Mouse (Mus musculus) embryonic facial prominence, embryonic 12.5 days (tissue): ENCODE results near the gene Grm5. TPM values are rescaled to one million over a fixed set of nuclear protein-coding genes. Genes with fewer than 3 reads are reported as not detected.

Experiments used
- ATAC-seq: fragments of 200-750 bp; cut with Nextera tagmentation; 2 replicates; pipeline ENCODE4 v1.8.0; 2017; ENCODE audit not compliant: insufficient number of reproducible peaks, insufficient read depth, low FRiP score, low TSS enrichment
- H3K27ac ChIP-seq: fragments of 300-500 bp; sonication (generic); 2 replicates; pipeline ENCODE4 v1.5.1; 2016; ENCODE audit warnings: mild to moderate bottlenecking
- H3K27me3 ChIP-seq: fragments of 300-500 bp; sonication (generic); 2 replicates; pipeline ENCODE4 v1.6.1; 2016; ENCODE audit warnings: mild to moderate bottlenecking, moderate library complexity
- H3K36me3 ChIP-seq: fragments of 300-500 bp; sonication (generic); 2 replicates; pipeline ENCODE4 v1.6.1; 2016; ENCODE audit warnings: mild to moderate bottlenecking
- H3K4me1 ChIP-seq: fragments of 300-500 bp; sonication (generic); 2 replicates; pipeline ENCODE4 v1.6.1; 2016
- H3K4me2 ChIP-seq: fragments of 300-500 bp; sonication (generic); replicated peaks from 2 replicates; pipeline ENCODE4 v1.6.1; 2016; ENCODE audit warnings: mild to moderate bottlenecking, moderate library complexity
- H3K4me3 ChIP-seq: fragments of 300-500 bp; sonication (generic); 2 replicates; pipeline ENCODE4 v1.5.1; 2016; ENCODE audit warnings: mild to moderate bottlenecking
- H3K9ac ChIP-seq: fragments of 300-500 bp; sonication (generic); 2 replicates; pipeline ENCODE4 v1.6.1; 2016; ENCODE audit warnings: mild to moderate bottlenecking, moderate library complexity
- H3K9me3 ChIP-seq: fragments of 300-500 bp; sonication (generic); 2 replicates; pipeline ENCODE4 v1.6.1; 2016; ENCODE audit warnings: mild to moderate bottlenecking, moderate library complexity
- WGBS: fragments of 180-500 bp; shearing (Covaris S2); methylation state at CpG from one replicate; pipeline ENCODE4 v1.1.7; 2016; 5-methylcytosine and 5-hydroxymethylcytosine counted together
- polyA plus RNA-seq: library from polyadenylated mRNA; unstranded; fragments of >200 nt; fragmentation: Nextera tagmentation; extraction: Ambion mirVana; gene quantifications from 2 replicates; pipeline ENCODE4 v1.2.1, GENCODE M21; 2016

Grm5 gene
- polyA plus RNA-seq, 1 experiment from 2014 or later, result 0.15 TPM

GRCm38 (mm10) chr7:87716393-87716792, 132.4 kb downstream of the Grm5 start:
- WGBS, result 71% methylated on average over 1 of the region's 1 CpGs
- no peak for ATAC-seq
- Histone ChIP-seq H3K4me1 (no peaks in the 10 kb centered on the region), H3K27me3 (no peaks in the 10 kb centered on the region), H3K27ac (no peak overlapping the region), H3K4me2 (no peak overlapping the region), H3K4me3 (no peak overlapping the region), H3K36me3 (no peaks in the 10 kb centered on the region), H3K9ac (no peak overlapping the region), H3K9me3 (no peaks in the 10 kb centered on the region)

DNA sequence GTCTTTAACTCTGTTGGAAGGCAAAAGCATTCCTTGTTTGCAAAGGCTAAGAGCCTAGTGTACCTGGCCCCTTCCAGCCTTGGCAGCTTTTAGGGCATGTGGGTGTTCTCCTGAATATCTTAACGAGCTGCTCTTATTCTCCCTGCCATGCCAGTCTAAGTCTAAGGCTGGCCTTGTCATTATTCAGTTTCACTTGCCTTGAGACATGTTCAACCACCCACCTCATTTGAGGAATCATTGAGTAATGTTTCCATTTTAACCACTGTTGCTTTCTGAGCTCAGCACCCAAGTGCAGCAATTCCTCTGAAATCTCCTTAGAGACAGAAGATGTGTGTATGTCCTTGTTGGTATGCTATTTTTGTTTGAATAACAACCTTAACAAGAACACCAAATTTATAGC, 134.7 kb downstream of the Grm5 start:
- H3K36me3 ChIP-seq, result no peaks in the 10 kb centered on the region
- H3K9ac ChIP-seq, result no peak overlapping the region
- H3K27me3 ChIP-seq, result no peaks in the 10 kb centered on the region
- H3K27ac ChIP-seq, result no peak overlapping the region
- H3K9me3 ChIP-seq, result no peaks in the 10 kb centered on the region
- H3K4me2 ChIP-seq, result no peak overlapping the region
- no peaks in the 10 kb centered on the region for H3K4me1 ChIP-seq
- ATAC-seq, result no peak
- 63% methylated on average over 1 of the region's 1 CpGs for WGBS
- H3K4me3 ChIP-seq, result no peak overlapping the region

- Histone ChIP-seq H3K36me3 (no peaks in the 10 kb centered on the region), H3K4me1 (no peaks in the 10 kb centered on the region), H3K9ac (no peak overlapping the region), H3K4me2 (no peak overlapping the region), H3K27ac (no peak overlapping the region), H3K9me3 (no peaks in the 10 kb centered on the region), H3K27me3 (no peaks in the 10 kb centered on the region), H3K4me3 (no peak overlapping the region)
- no peak for ATAC-seq
Observed at GRCm38 (mm10) chr7:87734511-87734910, 150.5 kb downstream of the Grm5 start.

DNA sequence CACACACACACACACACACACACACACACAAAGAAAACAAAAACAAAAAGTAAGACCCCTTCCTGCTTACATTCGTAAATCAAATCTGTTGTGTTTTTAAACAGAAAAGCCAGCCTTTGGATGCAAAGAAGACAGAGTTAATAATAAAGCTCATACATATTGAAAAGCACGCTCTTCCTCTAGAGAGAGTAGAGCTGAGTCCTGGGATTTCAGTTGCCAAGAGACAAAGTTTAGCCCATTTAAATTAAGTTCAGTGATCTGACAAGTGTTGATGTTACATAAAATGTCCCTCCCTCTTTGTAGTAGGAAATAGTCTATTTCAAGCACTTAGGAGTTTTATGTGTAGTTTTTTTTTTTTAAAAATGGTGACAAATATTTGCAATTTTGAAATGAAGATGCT, 178.0 kb downstream of the Grm5 start:
- H3K9ac ChIP-seq, result no peak overlapping the region
- WGBS, result 63% methylated on average over 2 of the region's 2 CpGs
- no peak overlapping the region for H3K27ac ChIP-seq
- no peaks in the 10 kb centered on the region for H3K36me3 ChIP-seq
- H3K4me2 ChIP-seq, result no peak overlapping the region
- H3K4me1 ChIP-seq, result no peaks in the 10 kb centered on the region
- no peaks in the 10 kb centered on the region for H3K27me3 ChIP-seq
- H3K9me3 ChIP-seq, result no peaks in the 10 kb centered on the region
- H3K4me3 ChIP-seq, result no peak overlapping the region
- ATAC-seq, result no peak

DNA sequence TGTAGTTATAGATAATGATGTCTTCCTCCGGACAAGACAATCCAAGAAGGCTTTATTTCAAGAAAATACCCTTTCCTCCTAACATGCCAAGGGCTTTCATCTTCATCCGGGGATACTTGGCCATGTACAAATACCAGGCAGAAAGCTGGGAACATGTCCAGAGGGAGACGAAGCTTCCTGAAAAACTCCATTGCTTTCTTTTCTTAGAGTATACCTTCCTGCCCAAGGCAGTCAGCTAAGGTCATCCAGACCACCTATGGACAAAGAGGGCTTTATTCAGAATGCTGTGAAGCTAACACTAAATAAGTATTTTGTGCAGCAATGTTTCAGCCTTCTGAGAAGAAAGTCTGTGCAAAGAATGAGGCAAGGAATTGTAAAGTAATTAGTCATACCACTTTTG, 178.4 kb downstream of the Grm5 start:
- no peak overlapping the region for H3K27ac ChIP-seq
- WGBS, result 24% methylated on average over 3 of the region's 3 CpGs
- ATAC-seq, result no peak

DNA sequence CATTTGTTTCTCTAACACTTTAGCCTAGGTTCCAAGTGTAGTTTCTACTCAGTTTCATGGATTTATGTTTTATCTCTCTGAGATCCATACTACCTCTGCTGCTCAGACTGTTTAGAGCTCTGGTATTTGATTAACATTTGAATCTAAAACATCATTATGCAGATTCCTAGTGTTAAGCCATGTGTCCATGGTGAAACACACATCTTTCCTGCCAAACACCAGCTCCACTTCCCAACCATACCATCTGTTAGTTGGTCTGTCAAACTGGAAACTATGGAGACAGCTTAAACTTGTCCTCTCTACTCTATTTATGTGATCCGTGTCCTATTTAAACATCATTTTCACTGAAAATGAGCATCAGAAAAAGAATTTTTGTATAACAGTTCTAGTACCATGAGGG, 203.6 kb downstream of the Grm5 start:
- Histone ChIP-seq H3K9ac (no peak overlapping the region), H3K27ac (no peak overlapping the region), H3K4me1 (no peaks in the 10 kb centered on the region), H3K27me3 (no peaks in the 10 kb centered on the region), H3K4me3 (no peak overlapping the region), H3K9me3 (no peaks in the 10 kb centered on the region), H3K4me2 (no peak overlapping the region), H3K36me3 (no peaks in the 10 kb centered on the region)
- no peak for ATAC-seq
- 82% methylated on average over 1 of the region's 1 CpGs for WGBS

More for the DNA sequence above, 178.4 kb downstream of the Grm5 start:
- H3K4me2 ChIP-seq, result no peak overlapping the region
- no peak overlapping the region for H3K9ac ChIP-seq
- H3K27me3 ChIP-seq, result no peaks in the 10 kb centered on the region
- no peak overlapping the region for H3K4me3 ChIP-seq
- H3K9me3 ChIP-seq, result no peaks in the 10 kb centered on the region
- H3K4me1 ChIP-seq, result no peaks in the 10 kb centered on the region
- H3K36me3 ChIP-seq, result no peaks in the 10 kb centered on the region

DNA sequence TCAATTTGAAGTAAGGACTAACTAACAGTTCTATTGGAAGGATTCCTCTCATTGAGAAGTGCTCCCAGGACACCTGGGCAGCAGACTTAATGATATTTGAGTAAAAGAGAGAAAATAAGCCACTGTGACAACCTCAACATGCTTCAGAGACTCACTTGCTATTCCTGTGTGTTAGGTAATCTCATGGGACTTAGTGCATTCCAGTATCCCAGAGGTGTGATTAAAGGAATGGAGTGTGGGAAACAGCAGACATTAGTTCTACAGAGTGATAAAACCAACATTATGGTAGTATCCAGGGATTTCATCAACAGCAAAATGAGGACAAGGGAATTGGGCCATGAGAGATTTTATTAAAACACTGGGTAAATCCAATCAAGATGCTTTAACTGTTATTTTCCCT, 205.0 kb downstream of the Grm5 start:
- Histone ChIP-seq H3K9me3 (no peaks in the 10 kb centered on the region), H3K36me3 (no peaks in the 10 kb centered on the region), H3K27me3 (no peaks in the 10 kb centered on the region), H3K4me2 (no peak overlapping the region), H3K4me3 (no peak overlapping the region), H3K9ac (no peak overlapping the region), H3K27ac (no peak overlapping the region), H3K4me1 (no peaks in the 10 kb centered on the region)
- ATAC-seq, result no peak

DNA sequence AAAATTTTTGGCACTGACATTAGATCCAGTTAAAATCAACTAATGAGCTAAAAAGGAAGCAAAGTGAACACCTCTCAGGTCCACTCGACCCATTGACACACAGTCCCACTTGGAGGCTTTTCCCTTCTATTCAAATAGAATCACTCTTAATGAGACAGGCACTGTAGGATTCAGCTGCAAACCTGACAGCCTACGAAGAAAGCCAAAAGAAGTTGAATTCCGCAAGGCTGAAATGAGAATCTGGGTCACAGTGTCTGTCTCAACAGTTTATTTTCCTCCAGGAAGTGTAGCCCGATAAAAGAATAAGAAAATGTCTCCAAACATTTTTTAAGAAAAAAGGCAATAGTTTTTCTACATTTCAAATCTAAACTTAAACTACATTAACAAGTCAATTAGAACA, 209.9 kb downstream of the Grm5 start:
- no peaks in the 10 kb centered on the region for H3K27me3 ChIP-seq
- H3K9me3 ChIP-seq, result no peaks in the 10 kb centered on the region
- no peak overlapping the region for H3K27ac ChIP-seq
- 72% methylated on average over 4 of the region's 4 CpGs for WGBS
- ATAC-seq, result no peak
- H3K4me2 ChIP-seq, result no peak overlapping the region
- H3K9ac ChIP-seq, result no peak overlapping the region
- H3K4me3 ChIP-seq, result no peak overlapping the region
- no peaks in the 10 kb centered on the region for H3K36me3 ChIP-seq
- H3K4me1 ChIP-seq, result no peaks in the 10 kb centered on the region

DNA sequence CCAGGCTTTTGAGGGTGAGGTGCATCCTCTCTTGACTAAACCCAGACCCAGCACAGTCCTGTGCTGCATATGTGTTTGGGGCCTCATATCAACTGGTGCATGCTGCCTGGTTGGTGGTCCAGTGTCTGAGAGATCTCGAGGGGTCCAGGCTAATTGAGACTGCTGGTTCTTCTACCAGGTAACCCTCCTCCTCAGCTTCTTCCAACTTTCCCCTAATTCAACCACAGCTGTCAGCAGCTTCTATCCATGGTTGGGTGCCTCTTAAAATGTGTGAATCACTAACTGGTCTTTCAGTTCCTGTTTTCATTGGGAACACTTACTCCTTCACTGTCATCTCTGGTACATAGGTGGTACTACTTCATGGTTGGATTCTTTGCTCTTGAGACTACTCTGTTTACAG, 240.9 kb downstream of the Grm5 start:
- no peak overlapping the region for H3K4me2 ChIP-seq
- no peak overlapping the region for H3K27ac ChIP-seq
- H3K4me1 ChIP-seq, result no peaks in the 10 kb centered on the region
- H3K9me3 ChIP-seq, result no peaks in the 10 kb centered on the region
- WGBS, result 69% methylated on average over 1 of the region's 1 CpGs
- 0 out of 2 replicates have a peak, but pooled peaks have one; percentile 47 for ATAC-seq
- no peak overlapping the region for H3K9ac ChIP-seq
- no peaks in the 10 kb centered on the region for H3K36me3 ChIP-seq
- H3K27me3 ChIP-seq, result no peaks in the 10 kb centered on the region
- H3K4me3 ChIP-seq, result no peak overlapping the region

DNA sequence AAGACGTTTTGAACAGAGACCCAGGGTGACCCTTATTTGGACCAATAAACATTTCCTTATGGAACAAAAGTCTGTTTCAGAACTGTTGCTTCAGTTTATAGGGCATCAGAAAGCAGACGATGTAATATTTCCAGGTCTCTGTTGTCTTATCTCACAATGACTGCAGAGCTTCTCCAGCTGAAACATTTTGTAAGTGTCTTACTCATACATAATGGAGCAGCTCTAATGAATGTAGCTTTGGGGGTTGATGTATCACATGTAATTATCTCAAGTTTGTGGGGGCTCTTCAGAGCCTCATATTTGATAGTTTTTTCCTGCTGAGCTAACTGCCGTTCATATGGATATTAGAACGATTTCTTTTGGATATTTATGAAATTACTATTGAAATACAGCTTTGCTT, 250.7 kb downstream of the Grm5 start:
- no peak overlapping the region for H3K9ac ChIP-seq
- no peak for ATAC-seq
- no peaks in the 10 kb centered on the region for H3K9me3 ChIP-seq
- H3K27me3 ChIP-seq, result no peaks in the 10 kb centered on the region
- no peaks in the 10 kb centered on the region for H3K36me3 ChIP-seq
- no peaks in the 10 kb centered on the region for H3K4me1 ChIP-seq
- 77% methylated on average over 4 of the region's 4 CpGs for WGBS
- H3K4me3 ChIP-seq, result no peak overlapping the region
- no peak overlapping the region for H3K4me2 ChIP-seq
- no peak overlapping the region for H3K27ac ChIP-seq

- ATAC-seq, result no peak
- H3K9ac ChIP-seq, result no peak overlapping the region
- no peak overlapping the region for H3K4me3 ChIP-seq
- no peaks in the 10 kb centered on the region for H3K36me3 ChIP-seq
- no peaks in the 10 kb centered on the region for H3K27me3 ChIP-seq
- H3K9me3 ChIP-seq, result no peaks in the 10 kb centered on the region
- no peak overlapping the region for H3K27ac ChIP-seq
- 79% methylated on average over 1 of the region's 1 CpGs for WGBS
- no peaks in the 10 kb centered on the region for H3K4me1 ChIP-seq
- no peak overlapping the region for H3K4me2 ChIP-seq
Observed at GRCm38 (mm10) chr7:87838579-87838978, 254.6 kb downstream of the Grm5 start.

GRCm38 (mm10) chr7:87843496-87843895, 259.5 kb downstream of the Grm5 start:
- no peaks in the 10 kb centered on the region for H3K4me1 ChIP-seq
- no peak overlapping the region for H3K27ac ChIP-seq
- no peaks in the 10 kb centered on the region for H3K36me3 ChIP-seq
- ATAC-seq, result no peak
- no peaks in the 10 kb centered on the region for H3K9me3 ChIP-seq
- H3K4me3 ChIP-seq, result no peak overlapping the region
- no peak overlapping the region for H3K9ac ChIP-seq
- H3K27me3 ChIP-seq, result no peaks in the 10 kb centered on the region
- H3K4me2 ChIP-seq, result no peak overlapping the region

GRCm38 (mm10) chr7:87846082-87846481, 262.1 kb downstream of the Grm5 start:
- no peak overlapping the region for H3K9ac ChIP-seq
- H3K27me3 ChIP-seq, result no peaks in the 10 kb centered on the region
- no peak overlapping the region for H3K27ac ChIP-seq
- no peak for ATAC-seq
- no peaks in the 10 kb centered on the region for H3K36me3 ChIP-seq
- no peak overlapping the region for H3K4me2 ChIP-seq
- H3K4me1 ChIP-seq, result no peaks in the 10 kb centered on the region
- no peak overlapping the region for H3K4me3 ChIP-seq
- H3K9me3 ChIP-seq, result no peaks in the 10 kb centered on the region
